Mouse (Mus musculus) intestine, embryonic 15.5 days (tissue): ENCODE data around the gene Dgkq. TPM values are rescaled to one million over a fixed set of nuclear protein-coding genes. Genes with fewer than 3 reads are reported as not detected.

Experiments
- ATAC-seq: fragments of 200-750 bp; cut with Nextera tagmentation; 2 replicates; pipeline ENCODE4 v1.8.0; 2017; ENCODE audit warnings: moderate TSS enrichment, moderate library complexity
- H3K27ac ChIP-seq: fragments of 300-500 bp; sonication (generic); 2 replicates; pipeline ENCODE4 v1.5.1; 2015; ENCODE audit warnings: mild to moderate bottlenecking, inconsistent platforms
- H3K27me3 ChIP-seq: fragments of 300-500 bp; sonication (generic); replicated peaks from 2 replicates; pipeline ENCODE4 v1.6.1; 2015; ENCODE audit warnings: inconsistent platforms
- H3K36me3 ChIP-seq: fragments of 300-500 bp; sonication (generic); 2 replicates; pipeline ENCODE4 v1.6.1; 2015; ENCODE audit warnings: inconsistent platforms
- H3K4me1 ChIP-seq: fragments of 300-500 bp; sonication (generic); replicated peaks from 2 replicates; pipeline ENCODE4 v1.6.1; 2015; ENCODE audit warnings: inconsistent platforms
- H3K4me2 ChIP-seq: fragments of 300-500 bp; sonication (generic); replicated peaks from 2 replicates; pipeline ENCODE4 v1.6.1; 2015; ENCODE audit warnings: mild to moderate bottlenecking, inconsistent platforms
- H3K4me3 ChIP-seq: fragments of 300-500 bp; sonication (generic); replicated peaks from 2 replicates; pipeline ENCODE4 v1.5.1; 2015; ENCODE audit warnings: inconsistent platforms
- H3K9ac ChIP-seq: fragments of 300-500 bp; sonication (generic); 2 replicates; pipeline ENCODE4 v1.6.1; 2015; ENCODE audit warnings: inconsistent platforms
- H3K9me3 ChIP-seq: fragments of 300-500 bp; sonication (generic); 2 replicates; pipeline ENCODE4 v1.6.1; 2016; ENCODE audit warnings: inconsistent platforms
- WGBS: fragments of 180-500 bp; shearing (Covaris S2); methylation state at CpG from one replicate; pipeline ENCODE4 v1.1.7; 2015; 5-methylcytosine and 5-hydroxymethylcytosine counted together
- polyA plus RNA-seq: library from polyadenylated mRNA; unstranded; fragments of >200 nt; fragmentation: Nextera tagmentation; extraction: Ambion mirVana; gene quantifications from 2 replicates; pipeline ENCODE4 v1.2.1, GENCODE M21; 2015

Dgkq gene
- polyA plus RNA-seq, 1 experiment from 2014 or later, result 11.2 TPM

DNA sequence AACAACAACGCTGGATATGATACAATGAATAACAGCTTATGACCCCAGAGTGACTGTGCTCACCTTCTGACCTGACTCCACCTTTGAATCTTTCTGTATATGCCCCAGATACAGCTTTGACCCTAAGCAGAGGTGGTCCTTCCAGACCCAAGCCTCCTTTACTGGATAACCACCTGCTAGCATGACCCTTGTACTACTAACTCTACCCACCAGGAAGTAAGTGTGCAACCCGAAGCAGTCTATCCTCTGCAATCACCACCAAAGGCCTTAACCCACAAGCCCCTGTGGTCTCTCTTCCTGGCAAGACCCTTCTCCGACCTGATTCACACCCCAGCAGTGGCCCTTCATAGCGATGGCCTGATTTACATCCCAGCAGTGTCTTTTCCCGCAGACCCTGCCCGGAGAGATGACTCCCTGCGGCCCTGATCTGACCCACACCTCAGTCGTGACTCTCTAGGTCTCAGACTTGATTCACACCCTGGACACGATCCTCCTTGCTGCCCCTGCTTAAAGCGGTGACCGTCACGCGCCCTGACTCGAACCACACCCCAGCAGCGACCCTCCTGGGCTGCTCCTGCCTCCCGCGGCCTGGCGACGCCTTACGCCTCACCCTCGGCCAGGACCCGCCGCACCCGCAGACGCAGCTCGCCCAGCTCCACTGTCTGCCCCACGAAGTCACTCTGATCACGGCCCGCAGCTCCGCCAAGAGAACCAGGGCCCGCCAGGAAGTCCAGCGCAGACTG lies 40.4 kb downstream of the Dgkq start:
- Histone ChIP-seq H3K4me1 (peaks cover 19% of the 10 kb centered on the region; the same call in 1 of the 2 replicates), H3K36me3 (peaks cover 6% of the 10 kb centered on the region), H3K9me3 (no peaks in the 10 kb centered on the region), H3K27me3 (no peaks in the 10 kb centered on the region), H3K4me2 (peak overlapping the region; percentile 80), H3K4me3 (peak overlapping the region; percentile 95), H3K9ac (peak overlapping the region; percentile 99), H3K27ac (peak overlapping the region; percentile 86)
- ATAC-seq, result peak; percentile 91
- WGBS, result 1% methylated on average over 32 of the region's 32 CpGs

DNA sequence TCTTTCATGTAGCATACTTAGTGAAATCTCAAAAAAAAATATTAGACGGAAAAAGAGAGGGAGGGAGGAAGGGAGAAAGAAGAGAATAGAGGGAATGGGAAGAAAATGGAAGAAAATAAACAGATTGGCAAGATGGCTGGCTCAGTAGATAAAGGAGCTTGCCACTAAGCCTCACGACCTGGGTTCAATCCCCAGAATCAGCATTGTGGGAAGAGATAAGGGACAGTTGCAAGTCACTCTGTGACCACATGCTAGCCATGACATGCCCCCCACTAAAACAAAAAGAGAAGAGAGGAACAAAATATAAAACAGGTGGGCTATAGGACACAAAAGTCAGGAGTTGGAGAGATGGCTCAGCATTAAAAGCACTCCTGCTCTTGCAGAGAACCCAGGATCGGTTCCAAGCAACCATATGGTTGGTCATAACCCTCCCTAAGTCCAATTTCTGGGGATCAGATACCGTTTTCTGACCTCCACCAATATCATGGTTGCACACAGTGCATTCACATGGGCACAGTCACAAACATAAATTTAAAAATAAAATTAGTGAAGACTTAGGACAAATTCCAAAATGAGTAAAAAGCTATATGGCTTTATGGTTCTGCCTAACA lies 43.3 kb downstream of the Dgkq start:
- ATAC-seq, result no peak
- no peak overlapping the region for H3K27ac ChIP-seq
- H3K36me3 ChIP-seq, result peaks cover 24% of the 10 kb centered on the region
- H3K27me3 ChIP-seq, result no peaks in the 10 kb centered on the region
- no peak overlapping the region for H3K9ac ChIP-seq
- H3K9me3 ChIP-seq, result no peaks in the 10 kb centered on the region
- peaks cover 19% of the 10 kb centered on the region; the same call in 1 of the 2 replicates for H3K4me1 ChIP-seq
- no peak overlapping the region for H3K4me2 ChIP-seq
- no peak overlapping the region for H3K4me3 ChIP-seq
- 80% methylated on average over 4 of the region's 4 CpGs for WGBS

DNA sequence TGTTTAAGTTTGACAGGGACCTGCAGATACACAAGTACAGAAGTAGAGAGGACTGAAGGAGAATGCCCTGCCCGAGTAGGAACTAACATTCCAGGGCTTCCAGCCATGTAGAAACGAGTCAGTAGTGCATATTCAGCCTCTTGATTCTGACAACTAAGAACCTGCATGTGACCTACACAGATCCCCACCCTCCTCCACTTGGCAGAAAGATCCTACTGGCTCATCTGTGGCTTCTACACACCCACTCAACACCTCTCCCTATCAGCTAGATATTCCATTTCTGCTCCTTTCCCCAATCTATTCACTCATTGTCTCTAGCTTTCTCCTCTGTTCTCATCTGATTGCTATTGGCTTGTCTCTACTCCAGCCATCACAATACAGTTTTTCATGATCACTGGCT lies 47.6 kb downstream of the Dgkq start:
- WGBS, result 53% methylated on average over 2 of the region's 2 CpGs
- Histone ChIP-seq H3K27ac (no peak overlapping the region), H3K27me3 (no peaks in the 10 kb centered on the region), H3K36me3 (peaks cover 37% of the 10 kb centered on the region), H3K9me3 (no peaks in the 10 kb centered on the region), H3K4me1 (no peaks in the 10 kb centered on the region), H3K4me3 (no peak overlapping the region), H3K9ac (no peak overlapping the region), H3K4me2 (no peak overlapping the region)
- no peak for ATAC-seq

DNA sequence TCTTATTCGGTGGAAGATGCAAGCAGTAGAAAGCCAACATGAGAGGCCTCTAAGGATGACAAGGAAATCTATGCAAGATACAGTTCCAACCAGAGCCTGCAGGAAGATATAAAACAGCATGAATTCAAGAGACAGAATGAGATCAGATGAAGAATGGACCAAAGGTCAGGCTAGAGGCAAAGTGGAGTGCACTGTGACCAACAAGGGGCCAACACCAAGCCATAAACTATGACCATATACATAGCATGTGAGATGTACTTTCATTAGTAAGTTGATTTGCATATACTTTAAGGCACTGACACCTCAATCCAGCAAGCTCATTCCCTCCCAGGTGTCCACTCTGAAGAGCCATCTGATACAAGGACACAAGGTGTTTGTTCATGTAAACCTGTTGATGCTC lies 59.0 kb downstream of the Dgkq start:
- peaks cover 66% of the 10 kb centered on the region for H3K36me3 ChIP-seq
- no peak overlapping the region for H3K27ac ChIP-seq
- no peak overlapping the region for H3K4me2 ChIP-seq
- no peaks in the 10 kb centered on the region for H3K9me3 ChIP-seq
- 97% methylated on average over 1 of the region's 1 CpGs for WGBS
- no peak overlapping the region for H3K4me3 ChIP-seq
- no peaks in the 10 kb centered on the region for H3K27me3 ChIP-seq
- ATAC-seq, result no peak
- no peaks in the 10 kb centered on the region for H3K4me1 ChIP-seq
- no peak overlapping the region for H3K9ac ChIP-seq

DNA sequence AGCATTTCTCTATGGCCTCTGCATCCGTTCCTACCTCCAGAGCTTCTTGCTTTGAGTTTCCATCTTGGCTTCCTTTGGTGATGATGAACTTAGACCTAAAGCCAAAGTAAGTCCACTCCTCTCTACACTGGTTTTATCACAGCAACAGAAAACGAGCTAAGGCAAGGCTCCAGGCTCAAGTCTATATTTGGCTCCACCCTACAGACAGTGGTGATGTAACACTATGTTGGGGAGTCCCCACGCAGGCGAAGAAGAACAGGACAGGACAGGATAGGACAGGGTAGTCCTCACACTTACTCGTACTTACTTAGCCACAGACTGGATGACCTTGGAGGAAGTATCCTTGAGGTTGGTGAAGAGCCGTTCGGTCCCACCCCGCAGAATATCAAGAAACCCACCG lies 66.9 kb downstream of the Dgkq start:
- 91% methylated on average over 9 of the region's 9 CpGs for WGBS
- H3K27me3 ChIP-seq, result no peaks in the 10 kb centered on the region
- ATAC-seq, result no peak
- H3K9ac ChIP-seq, result no peak overlapping the region
- no peak overlapping the region for H3K4me2 ChIP-seq
- no peaks in the 10 kb centered on the region for H3K4me1 ChIP-seq
- H3K4me3 ChIP-seq, result no peak overlapping the region
- no peaks in the 10 kb centered on the region for H3K9me3 ChIP-seq
- H3K27ac ChIP-seq, result no peak overlapping the region
- peaks cover 69% of the 10 kb centered on the region for H3K36me3 ChIP-seq

DNA sequence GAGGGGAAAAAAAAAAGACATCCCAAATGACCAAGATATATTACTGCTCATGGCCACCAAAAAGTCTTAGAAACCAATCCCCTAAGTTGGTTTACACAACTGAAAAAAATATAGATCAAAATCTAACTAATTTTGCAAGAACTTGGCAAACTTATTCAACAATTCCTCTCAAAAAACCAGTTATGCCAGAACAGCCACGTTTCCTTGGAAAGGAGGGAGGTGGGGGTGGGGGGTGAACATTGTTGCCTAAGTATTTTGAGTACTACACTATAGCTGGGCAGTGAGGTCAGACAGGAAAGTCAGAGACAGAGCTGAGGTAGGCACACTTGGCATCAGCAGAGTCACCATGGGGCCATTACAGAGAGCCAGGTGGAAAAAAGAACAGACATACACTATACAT lies 69.5 kb downstream of the Dgkq start:
- Histone ChIP-seq H3K27ac (no peak overlapping the region), H3K27me3 (no peaks in the 10 kb centered on the region), H3K4me1 (no peaks in the 10 kb centered on the region), H3K4me3 (no peak overlapping the region), H3K9ac (no peak overlapping the region), H3K9me3 (no peaks in the 10 kb centered on the region), H3K4me2 (no peak overlapping the region), H3K36me3 (peaks cover 64% of the 10 kb centered on the region)
- WGBS, result 70% methylated on average over 1 of the region's 1 CpGs
- ATAC-seq, result no peak

Other genes with a start within 250 kb of the Dgkq start
- gene Atp5k, start 235.2 kb downstream of the Dgkq start, polyA plus RNA-seq, result 485 and 543 TPM in 2 replicates
- 0.16 and 0.38 TPM in 2 replicates for gene Mfsd7a, start 220.8 kb downstream of the Dgkq start, polyA plus RNA-seq
- 18.0 and 19.5 TPM in 2 replicates for gene Pcgf3, start 208.4 kb downstream of the Dgkq start, polyA plus RNA-seq
- 3.0 and 3.3 TPM in 2 replicates for gene Cplx1, start 119.6 kb downstream of the Dgkq start, polyA plus RNA-seq
- gene Gak, start 39.9 kb downstream of the Dgkq start, polyA plus RNA-seq, result 63.4 and 70.1 TPM in 2 replicates
- 23.4 and 27.1 TPM in 2 replicates for gene Tmem175, start 39.9 kb downstream of the Dgkq start, polyA plus RNA-seq
- 12.0 and 12.8 TPM in 2 replicates for gene Idua, start 9.3 kb downstream of the Dgkq start, polyA plus RNA-seq
- 3.6 and 4.9 TPM in 2 replicates for gene Slc26a1, start 5.9 kb upstream of the Dgkq start, polyA plus RNA-seq
- gene Fgfrl1, start 22.7 kb upstream of the Dgkq start, polyA plus RNA-seq, result 21.8 and 26.3 TPM in 2 replicates
- 0.16 and 0.51 TPM in 2 replicates for gene Rnf212, start 105.3 kb upstream of the Dgkq start, polyA plus RNA-seq
- gene Tmed11, start 125.7 kb upstream of the Dgkq start, polyA plus RNA-seq, result 0.90 and 4.5 TPM in 2 replicates
- not detected in 2 replicates for gene Vmn2r8, start 139.2 kb upstream of the Dgkq start, polyA plus RNA-seq
- not detected in 2 replicates for gene Vmn2r9, start 182.9 kb upstream of the Dgkq start, polyA plus RNA-seq